Mouse (Mus musculus) stomach, embryonic 14.5 days (tissue): ENCODE results near the gene Cldn20. TPM values are rescaled to one million over a fixed set of nuclear protein-coding genes. Genes with fewer than 3 reads are reported as not detected.

Experiments
- ATAC-seq: fragments of 200-750 bp; cut with Nextera tagmentation; 2 replicates; pipeline ENCODE4 v1.8.0; 2017; ENCODE audit warnings: low read depth, moderate TSS enrichment; ENCODE audit not compliant: insufficient number of reproducible peaks, insufficient read depth, low FRiP score
- H3K27ac ChIP-seq: fragments of 300-500 bp; sonication (generic); 2 replicates; pipeline ENCODE4 v1.5.1; 2014; ENCODE audit warnings: mild to moderate bottlenecking, low read length, moderate library complexity, mixed read lengths
- H3K27me3 ChIP-seq: fragments of 300-500 bp; sonication (generic); 2 replicates; pipeline ENCODE4 v1.6.1; 2014; ENCODE audit warnings: low read length, control low read depth, mixed read lengths; ENCODE audit not compliant: control insufficient read depth, insufficient read depth
- H3K36me3 ChIP-seq: fragments of 300-500 bp; sonication (generic); 2 replicates; pipeline ENCODE4 v1.6.1; 2014; ENCODE audit warnings: mild to moderate bottlenecking, control low read depth, low read length, moderate library complexity, mixed read lengths; ENCODE audit not compliant: control insufficient read depth, insufficient read depth
- H3K4me1 ChIP-seq: fragments of 300-500 bp; sonication (generic); 2 replicates; pipeline ENCODE4 v1.6.1; 2014; ENCODE audit warnings: low read length, control low read depth, mixed read lengths; ENCODE audit not compliant: control insufficient read depth, insufficient read depth
- H3K4me2 ChIP-seq: fragments of 300-500 bp; sonication (generic); replicated peaks from 2 replicates; pipeline ENCODE4 v1.6.1; 2014; ENCODE audit warnings: low read depth, low read length, control low read depth
- H3K4me3 ChIP-seq: fragments of 300-500 bp; sonication (generic); 2 replicates; pipeline ENCODE4 v1.5.1; 2014; ENCODE audit warnings: low read depth, low read length, control low read depth
- H3K9ac ChIP-seq: fragments of 300-500 bp; sonication (generic); replicated peaks from 2 replicates; pipeline ENCODE4 v1.6.1; 2014; ENCODE audit warnings: low read depth, mild to moderate bottlenecking, control low read depth, low read length, moderate library complexity, mixed read lengths
- H3K9me3 ChIP-seq: fragments of 300-500 bp; sonication (generic); 2 replicates; pipeline ENCODE4 v1.6.1; 2016; ENCODE audit warnings: low read depth, low read length, control low read depth; ENCODE audit not compliant: control insufficient read depth
- WGBS: fragments of 180-500 bp; shearing (Covaris S2); extraction: QIAGEN DNeasy Blood & Tissue Kit; methylation state at CpG from one replicate; pipeline ENCODE4 v1.1.7; 2014; 5-methylcytosine and 5-hydroxymethylcytosine counted together
- polyA plus RNA-seq: library from polyadenylated mRNA; unstranded; fragments of >200 nt; fragmentation: Nextera tagmentation; extraction: Ambion mirVana; gene quantifications from 2 replicates; pipeline ENCODE4 v1.2.1, GENCODE M21; 2014

Gene Cldn20
- polyA plus RNA-seq, 1 experiment from 2014 or later, result 0.55 TPM

- Histone ChIP-seq H3K36me3 (no peaks in the 10 kb centered on the region), H3K9me3 (no peaks in the 10 kb centered on the region), H3K4me1 (no peaks in the 10 kb centered on the region), H3K4me3 (no peak overlapping the region), H3K27me3 (no peaks in the 10 kb centered on the region), H3K27ac (no peak overlapping the region), H3K9ac (no peak overlapping the region), H3K4me2 (no peak overlapping the region)
- ATAC-seq, result no peak
- 45% methylated on average over 2 of the region's 2 CpGs for WGBS
Measured at GRCm38 (mm10) chr17:3495576-3495975, 36.8 kb upstream of the Cldn20 start.

- H3K9me3 ChIP-seq, result no peaks in the 10 kb centered on the region
- no peak overlapping the region for H3K4me2 ChIP-seq
- no peak for ATAC-seq
- H3K36me3 ChIP-seq, result no peaks in the 10 kb centered on the region
- no peaks in the 10 kb centered on the region for H3K4me1 ChIP-seq
- no peaks in the 10 kb centered on the region for H3K27me3 ChIP-seq
- H3K4me3 ChIP-seq, result no peak overlapping the region
- 88% methylated on average over 3 of the region's 3 CpGs for WGBS
- no peak overlapping the region for H3K27ac ChIP-seq
- no peak overlapping the region for H3K9ac ChIP-seq
Measured at GRCm38 (mm10) chr17:3496080-3496479, 36.3 kb upstream of the Cldn20 start.

GRCm38 (mm10) chr17:3498086-3498485 is 34.3 kb upstream of the Cldn20 start:
- WGBS, result 29% methylated on average over 3 of the region's 3 CpGs
- no peak overlapping the region for H3K4me2 ChIP-seq
- no peaks in the 10 kb centered on the region for H3K4me1 ChIP-seq
- no peak for ATAC-seq
- H3K9ac ChIP-seq, result no peak overlapping the region
- no peaks in the 10 kb centered on the region for H3K36me3 ChIP-seq
- H3K4me3 ChIP-seq, result no peak overlapping the region
- H3K9me3 ChIP-seq, result no peaks in the 10 kb centered on the region
- H3K27me3 ChIP-seq, result no peaks in the 10 kb centered on the region
- no peak overlapping the region for H3K27ac ChIP-seq

- Histone ChIP-seq H3K27me3 (no peaks in the 10 kb centered on the region), H3K4me1 (no peaks in the 10 kb centered on the region), H3K27ac (no peak overlapping the region), H3K36me3 (no peaks in the 10 kb centered on the region), H3K4me3 (no peak overlapping the region), H3K4me2 (no peak overlapping the region), H3K9me3 (no peaks in the 10 kb centered on the region), H3K9ac (no peak overlapping the region)
- 91% methylated on average over 3 of the region's 3 CpGs for WGBS
- ATAC-seq, result no peak
Measured at GRCm38 (mm10) chr17:3498580-3498979, 33.8 kb upstream of the Cldn20 start.

DNA sequence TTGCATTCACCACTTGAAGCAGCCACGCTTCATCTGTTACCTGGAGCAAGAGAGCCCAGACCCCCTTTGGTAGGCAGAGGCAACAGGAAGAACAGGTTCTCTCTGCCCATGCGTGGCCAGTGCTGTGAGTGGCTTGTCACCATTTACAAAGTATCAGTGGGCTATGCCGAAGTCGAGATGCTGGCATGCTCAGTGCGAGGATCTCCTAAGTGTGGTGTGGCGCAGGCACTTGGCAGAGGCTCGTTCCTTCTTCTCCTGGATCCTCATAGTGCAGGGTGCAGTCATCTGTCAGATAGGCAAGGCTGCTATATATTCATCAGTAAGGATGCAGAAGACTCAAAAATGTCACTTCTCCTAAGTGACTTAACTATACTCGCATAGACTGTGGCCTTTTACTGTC is 32.9 kb upstream of the Cldn20 start:
- no peak overlapping the region for H3K4me2 ChIP-seq
- no peak overlapping the region for H3K9ac ChIP-seq
- H3K9me3 ChIP-seq, result no peaks in the 10 kb centered on the region
- H3K27ac ChIP-seq, result no peak overlapping the region
- H3K4me3 ChIP-seq, result no peak overlapping the region
- H3K27me3 ChIP-seq, result no peaks in the 10 kb centered on the region
- no peak for ATAC-seq
- H3K36me3 ChIP-seq, result no peaks in the 10 kb centered on the region
- H3K4me1 ChIP-seq, result no peaks in the 10 kb centered on the region
- WGBS, result 89% methylated on average over 8 of the region's 8 CpGs

DNA sequence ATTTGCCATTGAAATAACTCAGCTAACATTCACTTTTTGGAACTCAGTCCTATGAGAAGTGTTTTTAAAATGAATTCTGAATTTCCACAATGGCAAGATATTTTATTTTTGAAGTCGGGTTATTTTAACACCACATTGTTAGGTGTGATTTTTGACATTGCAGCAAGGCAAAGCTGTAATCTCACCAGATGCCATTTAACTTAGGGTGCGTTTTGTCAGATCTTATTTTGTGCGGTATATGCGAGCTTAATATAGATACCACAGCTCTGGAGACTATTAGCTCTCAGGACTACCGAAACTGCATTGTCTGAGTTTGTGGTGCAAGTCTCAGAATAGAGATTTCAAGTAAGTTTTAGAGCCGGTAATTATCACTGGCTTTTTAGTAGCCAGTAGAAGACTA is 32.3 kb upstream of the Cldn20 start:
- Histone ChIP-seq H3K27me3 (no peaks in the 10 kb centered on the region), H3K9ac (no peak overlapping the region), H3K27ac (no peak overlapping the region), H3K36me3 (no peaks in the 10 kb centered on the region), H3K4me2 (no peak overlapping the region), H3K4me3 (no peak overlapping the region), H3K9me3 (no peaks in the 10 kb centered on the region), H3K4me1 (no peaks in the 10 kb centered on the region)
- no peak for ATAC-seq
- WGBS, result 93% methylated on average over 6 of the region's 6 CpGs

DNA sequence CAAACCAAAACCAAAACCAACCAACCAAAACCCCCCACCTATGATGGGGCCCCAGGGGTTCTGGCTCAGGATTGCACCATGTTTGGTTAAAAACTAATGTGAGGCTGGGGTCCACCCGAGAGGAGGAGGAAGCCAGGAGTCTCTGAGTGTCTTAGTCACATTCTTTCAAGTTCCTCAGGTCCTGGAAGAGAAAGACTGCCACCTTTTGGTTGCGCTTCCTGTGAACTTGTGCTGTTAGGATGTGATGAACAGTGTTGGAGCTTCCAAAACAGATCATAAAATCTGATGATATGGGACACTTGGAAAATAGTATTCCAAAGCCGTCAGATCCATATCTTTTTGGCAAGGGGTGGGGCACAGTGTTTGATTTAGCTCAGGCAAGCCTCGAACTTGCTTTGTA is 31.4 kb upstream of the Cldn20 start:
- WGBS, result 71% methylated on average over 4 of the region's 4 CpGs
- no peaks in the 10 kb centered on the region for H3K9me3 ChIP-seq
- H3K27ac ChIP-seq, result no peak overlapping the region
- no peak overlapping the region for H3K9ac ChIP-seq
- ATAC-seq, result no peak
- no peaks in the 10 kb centered on the region for H3K36me3 ChIP-seq
- H3K4me2 ChIP-seq, result no peak overlapping the region
- no peaks in the 10 kb centered on the region for H3K27me3 ChIP-seq
- H3K4me1 ChIP-seq, result no peaks in the 10 kb centered on the region
- no peak overlapping the region for H3K4me3 ChIP-seq

GRCm38 (mm10) chr17:3505711-3506110 is 26.6 kb upstream of the Cldn20 start:
- WGBS, result 85% methylated on average over 1 of the region's 1 CpGs
- ATAC-seq, result no peak
- Histone ChIP-seq H3K9me3 (no peaks in the 10 kb centered on the region), H3K36me3 (no peaks in the 10 kb centered on the region; the same call in 1 of the 2 replicates), H3K4me3 (no peak overlapping the region), H3K9ac (no peak overlapping the region), H3K27ac (no peak overlapping the region), H3K4me2 (no peak overlapping the region), H3K27me3 (no peaks in the 10 kb centered on the region), H3K4me1 (no peaks in the 10 kb centered on the region)

DNA sequence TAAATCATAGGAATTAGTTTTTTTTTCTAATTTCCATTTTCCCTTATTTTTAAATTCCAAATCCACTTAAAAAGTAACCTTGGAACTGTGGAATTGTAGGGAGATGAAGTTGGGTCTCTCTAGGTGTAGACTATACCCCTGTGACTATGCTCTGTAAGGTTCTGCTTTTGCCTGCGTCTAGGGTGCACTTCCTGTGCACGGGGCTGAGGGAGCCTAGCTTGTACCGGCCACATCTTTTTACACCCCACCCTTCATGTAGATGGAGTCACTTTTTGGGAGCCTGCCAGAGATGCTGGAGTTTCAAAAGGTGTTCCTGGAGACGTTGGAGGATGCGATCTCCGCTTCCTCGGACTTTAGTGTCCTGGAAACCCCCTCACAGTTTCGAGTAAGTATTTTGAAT is 25.8 kb upstream of the Cldn20 start:
- Histone ChIP-seq H3K4me2 (no peak overlapping the region), H3K27ac (no peak overlapping the region), H3K36me3 (no peaks in the 10 kb centered on the region; the same call in 1 of the 2 replicates), H3K4me3 (no peak overlapping the region), H3K27me3 (no peaks in the 10 kb centered on the region), H3K9ac (no peak overlapping the region), H3K9me3 (no peaks in the 10 kb centered on the region), H3K4me1 (no peaks in the 10 kb centered on the region)
- ATAC-seq, result no peak
- WGBS, result 83% methylated on average over 8 of the region's 8 CpGs
